Mouse (Mus musculus) kidney, adult 2 months (tissue): ENCODE results near the gene Frrs1l. TPM values are rescaled to one million over a fixed set of nuclear protein-coding genes. Genes with fewer than 3 reads are reported as not detected.

ENCODE experiments used
- DNase-seq: peaks from one replicate; pipeline ENCODE4 v3.0.0; 2021
- H3K27ac ChIP-seq: fragments of 200-500 bp; 2 replicates; pipeline ENCODE4 v1.5.1; 2012; ENCODE audit warnings: low read depth, low read length, control low read depth, inconsistent platforms; ENCODE audit not compliant: insufficient read depth
- H3K27me3 ChIP-seq: fragments of 200-500 bp; replicated peaks from 2 replicates; pipeline ENCODE4 v1.6.1; 2012; ENCODE audit warnings: mild to moderate bottlenecking, moderate library complexity, low read length, inconsistent platforms; ENCODE audit not compliant: control insufficient read depth, insufficient read depth
- H3K36me3 ChIP-seq: fragments of 200-500 bp; 2 replicates; pipeline ENCODE4 v1.6.1; 2012; ENCODE audit warnings: mild to moderate bottlenecking, moderate library complexity, low read length, inconsistent platforms; ENCODE audit not compliant: control insufficient read depth, insufficient read depth
- H3K4me1 ChIP-seq: fragments of 200-500 bp; 2 replicates; pipeline ENCODE4 v1.6.1; 2011; ENCODE audit warnings: low read length; ENCODE audit not compliant: control insufficient read depth, insufficient read depth
- H3K4me3 ChIP-seq: fragments of 200-500 bp; 2 replicates; pipeline ENCODE4 v1.5.1; 2011; ENCODE audit warnings: mild to moderate bottlenecking, low read depth, low read length, control low read depth; ENCODE audit not compliant: insufficient read depth
- CTCF ChIP-seq: fragments of 200-500 bp; conservative IDR thresholded peaks from 2 replicates; pipeline ENCODE4 v1.5.1; 2011; ENCODE audit warnings: low read depth, mild to moderate bottlenecking, control low read depth, low read length, moderate library complexity, mixed read lengths; ENCODE audit not compliant: insufficient read depth, insufficient read length
- POLR2A ChIP-seq: fragments of 200-500 bp; IDR thresholded peaks from one replicate; pipeline ENCODE4 v1.6.1; 2011; ENCODE audit warnings: low read depth, low read length, control low read depth
- WGBS: fragments of 180-500 bp; shearing (Covaris S2); methylation state at CpG from one replicate; pipeline ENCODE4 v1.1.7; 2018; 5-methylcytosine and 5-hydroxymethylcytosine counted together
- polyA plus RNA-seq: library from polyadenylated mRNA; depleted of rRNA; stranded (reverse); fragments of >200 nt; gene quantifications from 2 replicates; pipeline ENCODE4 v1.2.3, GENCODE M21; 2012

The Frrs1l gene
- polyA plus RNA-seq, 1 experiment = 0.02 TPM

DNA sequence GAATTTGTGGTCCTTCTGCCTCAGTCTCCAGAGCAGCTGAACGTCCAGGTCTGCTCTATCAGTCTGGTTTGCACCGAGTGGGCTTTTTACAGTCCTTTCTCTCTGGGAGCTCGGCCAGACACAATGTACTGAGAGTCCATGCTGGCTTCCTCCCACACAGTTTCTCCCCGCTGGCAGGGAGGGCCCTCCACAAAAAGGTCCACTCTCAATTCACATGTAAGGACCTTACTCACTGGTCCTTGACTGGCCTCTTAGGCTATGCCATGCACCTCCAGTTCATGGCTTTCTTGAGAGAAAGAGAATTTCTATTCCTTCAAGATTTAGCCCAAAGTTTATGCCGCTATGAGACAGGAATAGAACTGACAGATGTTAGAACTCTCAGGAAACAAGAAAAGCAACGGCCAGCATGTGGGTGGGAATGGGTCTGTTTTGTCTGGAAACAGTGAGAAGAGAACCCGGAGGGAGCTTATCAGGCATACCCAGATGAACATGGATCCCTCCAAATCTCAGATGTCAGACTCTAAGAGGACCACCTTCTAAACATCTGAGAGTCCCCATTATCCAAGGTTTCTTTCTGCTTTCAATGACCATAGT is 24.5 kb downstream of the Frrs1l start:
- 50% methylated on average over 7 of the region's 7 CpGs for WGBS
- Histone ChIP-seq H3K4me1 (no peaks in the 10 kb centered on the region), H3K27ac (no peak overlapping the region)

DNA sequence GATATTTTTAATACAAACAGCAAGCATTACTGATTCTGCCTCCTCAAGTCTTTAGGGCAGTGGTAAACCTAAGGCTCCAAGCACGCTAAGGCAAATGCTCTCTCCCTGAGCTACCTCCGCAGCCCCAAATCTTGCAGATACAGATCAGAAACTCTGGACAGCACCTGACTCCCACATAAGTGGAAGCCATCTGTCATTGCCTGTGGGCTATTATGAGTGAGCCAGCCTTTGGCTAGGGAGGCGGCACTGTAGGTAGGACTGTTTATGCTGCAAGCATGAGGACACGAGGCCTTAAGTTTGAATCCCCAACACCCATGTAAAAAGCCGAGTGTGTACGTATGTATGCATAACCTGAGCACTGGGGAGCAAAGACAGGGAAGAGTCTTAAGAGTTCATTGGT is 26.5 kb downstream of the Frrs1l start:
- 88% methylated on average over 6 of the region's 6 CpGs for WGBS
- Histone ChIP-seq H3K4me1 (no peaks in the 10 kb centered on the region), H3K27ac (no peak overlapping the region), H3K36me3 (no peaks in the 10 kb centered on the region), H3K4me3 (no peak overlapping the region), H3K27me3 (no peaks in the 10 kb centered on the region)
- DNase-seq = no peak
- TF ChIP-seq CTCF (no peak), POLR2A (no peak)

More for the DNA sequence above, 24.5 kb downstream of the Frrs1l start:
- Histone ChIP-seq H3K36me3 (no peaks in the 10 kb centered on the region), H3K27me3 (no peaks in the 10 kb centered on the region), H3K4me3 (no peak overlapping the region)
- DNase-seq = no peak
- no peak for TF ChIP-seq POLR2A
- TF ChIP-seq CTCF = no peak

- TF ChIP-seq CTCF (no peak), POLR2A (no peak)
- 67% methylated on average over 12 of the region's 12 CpGs for WGBS
- DNase-seq = peak; percentile 67
Observed at GRCm38 (mm10) chr4:56961320-56961925, 28.8 kb downstream of the Frrs1l start.

GRCm38 (mm10) chr4:56957518-56957917 is 32.7 kb downstream of the Frrs1l start:
- 36% methylated on average over 9 of the region's 9 CpGs for WGBS
- Histone ChIP-seq H3K27me3 (no peaks in the 10 kb centered on the region), H3K27ac (no peak overlapping the region), H3K4me3 (no peak overlapping the region), H3K4me1 (no peaks in the 10 kb centered on the region), H3K36me3 (no peaks in the 10 kb centered on the region)
- no peak for TF ChIP-seq CTCF
- no peak for TF ChIP-seq POLR2A
- no peak for DNase-seq

More at GRCm38 (mm10) chr4:56961320-56961925, 28.8 kb downstream of the Frrs1l start:
- no peaks in the 10 kb centered on the region for H3K4me1 ChIP-seq
- H3K4me3 ChIP-seq = no peak overlapping the region
- no peaks in the 10 kb centered on the region for H3K27me3 ChIP-seq
- no peaks in the 10 kb centered on the region for H3K36me3 ChIP-seq
- H3K27ac ChIP-seq = no peak overlapping the region

DNA sequence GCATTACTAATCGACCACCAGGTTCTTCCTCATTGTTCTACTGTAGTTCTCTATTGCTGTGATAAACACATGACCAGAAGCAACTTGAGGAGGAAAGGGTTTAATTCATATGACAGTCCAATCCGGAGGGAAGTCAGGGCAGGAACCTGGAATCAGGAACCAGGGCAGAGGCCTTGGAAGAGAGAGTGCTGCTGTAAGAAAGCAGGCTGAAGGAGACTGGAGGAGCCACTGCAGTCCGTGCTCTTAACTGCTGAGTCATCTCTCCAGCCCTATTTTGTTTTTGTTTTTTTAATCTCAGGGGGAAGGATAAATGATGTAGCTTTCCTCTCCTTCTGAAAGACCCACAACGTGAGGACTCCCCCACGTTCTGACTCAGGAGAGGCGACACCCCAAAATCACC is 37.0 kb downstream of the Frrs1l start:
- Histone ChIP-seq H3K27me3 (no peaks in the 10 kb centered on the region), H3K4me1 (no peaks in the 10 kb centered on the region), H3K4me3 (no peak overlapping the region), H3K27ac (no peak overlapping the region), H3K36me3 (no peaks in the 10 kb centered on the region)
- TF ChIP-seq CTCF = no peak
- TF ChIP-seq POLR2A = no peak
- WGBS = 49% methylated on average over 6 of the region's 6 CpGs
- no peak for DNase-seq

GRCm38 (mm10) chr4:56951701-56952100 is 38.5 kb downstream of the Frrs1l start:
- no peak overlapping the region for H3K27ac ChIP-seq
- H3K4me1 ChIP-seq = no peaks in the 10 kb centered on the region
- H3K27me3 ChIP-seq = no peaks in the 10 kb centered on the region
- H3K36me3 ChIP-seq = no peaks in the 10 kb centered on the region
- H3K4me3 ChIP-seq = no peak overlapping the region
- TF ChIP-seq POLR2A (no peak), CTCF (no peak)
- no peak for DNase-seq
- 94% methylated on average over 3 of the region's 3 CpGs for WGBS

- WGBS = 35% methylated on average over 6 of the region's 6 CpGs
Observed at GRCm38 (mm10) chr4:56949494-56949893, 40.7 kb downstream of the Frrs1l start.

More at GRCm38 (mm10) chr4:56949494-56949893, 40.7 kb downstream of the Frrs1l start:
- TF ChIP-seq CTCF (no peak), POLR2A (no peak)
- H3K4me3 ChIP-seq = no peak overlapping the region
- peak; percentile 43 for DNase-seq
- H3K27ac ChIP-seq = no peak overlapping the region
- peaks cover 5% of the 10 kb centered on the region for H3K4me1 ChIP-seq
- no peaks in the 10 kb centered on the region for H3K27me3 ChIP-seq
- no peaks in the 10 kb centered on the region for H3K36me3 ChIP-seq
